Mouse (Mus musculus) MEL (cell line): ENCODE results near the gene Slc41a2. TPM values are rescaled to one million over a fixed set of nuclear protein-coding genes. Genes with fewer than 3 reads are reported as not detected.

ENCODE experiments used
- DNase-seq: peaks from one replicate; pipeline ENCODE4 v3.0.0; 2011; ENCODE audit warnings: low read depth, low spot score
- H3K27ac ChIP-seq: 2 replicates; pipeline ENCODE4 v1.5.1; 2012; ENCODE audit warnings: low read depth, mild to moderate bottlenecking, control low read depth, low read length, moderate library complexity; ENCODE audit not compliant: control insufficient read depth
- H3K27me3 ChIP-seq, 2 experiments: fragments of 150-350 bp in 1 of 2; sonication (generic) in 1 of 2; 2 replicates each; pipeline ENCODE4 v1.6.1; 2012; ENCODE audit warnings: low read length in 2 of 2, mild to moderate bottlenecking in 2 of 2, improper control_type of control experiment in 1 of 2, moderate library complexity in 1 of 2; ENCODE audit not compliant: insufficient read depth in 2 of 2, control insufficient read depth in 1 of 2
- H3K36me3 ChIP-seq, 2 experiments: 2 replicates each; pipeline ENCODE4 v1.6.1; 2012 to 2014; ENCODE audit warnings: low read length in 2 of 2, improper control_type of control experiment in 1 of 2, inconsistent platforms in 1 of 2, mild to moderate bottlenecking in 1 of 2; ENCODE audit not compliant: insufficient read depth in 2 of 2, control insufficient read depth in 1 of 2
- H3K4me1 ChIP-seq, 2 experiments: fragments of 150-350 bp in 1 of 2; sonication (generic) in 1 of 2; 2 replicates each; pipeline ENCODE4 v1.6.1; 2012; ENCODE audit warnings: low read length in 2 of 2, improper control_type of control experiment in 1 of 2, mild to moderate bottlenecking in 1 of 2; ENCODE audit not compliant: insufficient read depth in 2 of 2, control insufficient read depth in 1 of 2
- H3K4me3 ChIP-seq, 2 experiments: fragments of 150-350 bp in 1 of 2; sonication (generic) in 1 of 2; 2 replicates each; pipeline ENCODE4 v1.5.1; 2012; ENCODE audit warnings: low read depth in 2 of 2, low read length in 2 of 2, mild to moderate bottlenecking in 2 of 2, moderate library complexity in 2 of 2, control low read depth in 1 of 2, improper control_type of control experiment in 1 of 2; ENCODE audit not compliant: control insufficient read depth in 1 of 2, insufficient read depth in 1 of 2
- H3K79me2 ChIP-seq: 2 replicates; pipeline ENCODE4 v1.6.1; 2012; ENCODE audit warnings: mild to moderate bottlenecking, low read length, moderate library complexity; ENCODE audit not compliant: control insufficient read depth, poor library complexity, insufficient read depth
- H3K9ac ChIP-seq: 2 replicates; pipeline ENCODE4 v1.6.1; 2012; ENCODE audit warnings: low read depth, mild to moderate bottlenecking, control low read depth, low read length, moderate library complexity; ENCODE audit not compliant: control insufficient read depth, poor library complexity, severe bottlenecking
- H3K9me3 ChIP-seq: fragments of 150-350 bp; sonication (generic); replicated peaks from 2 replicates; pipeline ENCODE4 v1.6.1; 2012; ENCODE audit warnings: mild to moderate bottlenecking, low read length, improper control_type of control experiment, moderate library complexity; ENCODE audit not compliant: insufficient read depth
- CHD2 ChIP-seq: IDR thresholded peaks from 2 replicates; pipeline ENCODE4 v1.6.1; 2011; ENCODE audit warnings: low read length, improper control_type of control experiment
- E2F4 ChIP-seq: IDR thresholded peaks from 2 replicates; pipeline ENCODE4 v1.6.1; 2011; ENCODE audit warnings: low read depth, low read length, improper control_type of control experiment, borderline replicate concordance
- ELF1 ChIP-seq: IDR thresholded peaks from 2 replicates; pipeline ENCODE4 v1.6.1; 2014; ENCODE audit warnings: low read depth, mild to moderate bottlenecking, inconsistent platforms, low read length, improper control_type of control experiment, moderate library complexity
- GABPA ChIP-seq: IDR thresholded peaks from 2 replicates; pipeline ENCODE4 v1.6.1; 2012; ENCODE audit warnings: low read depth, mild to moderate bottlenecking, inconsistent platforms, low read length, improper control_type of control experiment, moderate library complexity
- GATA1 ChIP-seq: IDR thresholded peaks from 2 replicates; pipeline ENCODE4 v1.6.1; 2011; ENCODE audit warnings: low read depth, low read length, improper control_type of control experiment
- JUND ChIP-seq: IDR thresholded peaks from 2 replicates; pipeline ENCODE4 v1.6.1; 2011; ENCODE audit warnings: low read depth, mild to moderate bottlenecking, improper control_type of control experiment, low read length
- MAX ChIP-seq: IDR thresholded peaks from 2 replicates; pipeline ENCODE4 v1.6.1; 2011; ENCODE audit warnings: low read length, improper control_type of control experiment
- MAZ ChIP-seq: IDR thresholded peaks from 2 replicates; pipeline ENCODE4 v1.6.1; 2012; ENCODE audit warnings: low read depth, mild to moderate bottlenecking, inconsistent platforms, low read length, improper control_type of control experiment
- MXI1 ChIP-seq: IDR thresholded peaks from 2 replicates; pipeline ENCODE4 v1.6.1; 2011; ENCODE audit warnings: mild to moderate bottlenecking, low read depth, low read length, improper control_type of control experiment
- MYC ChIP-seq: IDR thresholded peaks from 2 replicates; pipeline ENCODE4 v1.6.1; 2011; ENCODE audit warnings: low read depth, mild to moderate bottlenecking, low read length, improper control_type of control experiment, moderate library complexity
- NRF1 ChIP-seq: IDR thresholded peaks from 2 replicates; pipeline ENCODE4 v1.6.1; 2014; ENCODE audit warnings: low read depth, mild to moderate bottlenecking, inconsistent platforms, low read length, improper control_type of control experiment, moderate library complexity; ENCODE audit not compliant: poor library complexity, insufficient read depth, severe bottlenecking
- POLR2A ChIP-seq, 2 experiments: IDR thresholded peaks; 2 replicates each; pipeline ENCODE4 v1.6.1; 2011 to 2012; ENCODE audit warnings: low read length in 2 of 2, mild to moderate bottlenecking in 2 of 2, control low read depth in 1 of 2, improper control_type of control experiment in 1 of 2, low read depth in 1 of 2, moderate library complexity in 1 of 2; ENCODE audit not compliant: control insufficient read depth in 1 of 2, insufficient read depth in 1 of 2, poor library complexity in 1 of 2
- POLR2AphosphoS5 ChIP-seq: IDR thresholded peaks from 2 replicates; pipeline ENCODE4 v1.6.1; 2012; ENCODE audit warnings: low read depth, borderline replicate concordance, mild to moderate bottlenecking, inconsistent platforms, low read length, moderate library complexity, mixed read lengths
- RAD21 ChIP-seq: IDR thresholded peaks from 2 replicates; pipeline ENCODE4 v1.6.1; 2011; ENCODE audit warnings: mild to moderate bottlenecking, low read depth, low read length, improper control_type of control experiment
- RCOR1 ChIP-seq: IDR thresholded peaks from 2 replicates; pipeline ENCODE4 v1.6.1; 2012; ENCODE audit warnings: low read depth, mild to moderate bottlenecking, inconsistent platforms, low read length, improper control_type of control experiment
- TAL1 ChIP-seq: IDR thresholded peaks from 2 replicates; pipeline ENCODE4 v1.6.1; 2012; ENCODE audit warnings: mild to moderate bottlenecking, inconsistent platforms, low read length, moderate library complexity, mixed read lengths
- ZKSCAN1 ChIP-seq: IDR thresholded peaks from 2 replicates; pipeline ENCODE4 v1.6.1; 2012; ENCODE audit warnings: low read depth, mild to moderate bottlenecking, inconsistent platforms, low read length, improper control_type of control experiment, moderate library complexity
- ZMIZ1 ChIP-seq: IDR thresholded peaks from 2 replicates; pipeline ENCODE4 v1.6.1; 2012; ENCODE audit warnings: low read depth, mild to moderate bottlenecking, inconsistent platforms, low read length, improper control_type of control experiment, moderate library complexity
- ZNF384 ChIP-seq: IDR thresholded peaks from 2 replicates; pipeline ENCODE4 v1.6.1; 2012; ENCODE audit warnings: low read depth, mild to moderate bottlenecking, inconsistent platforms, low read length, improper control_type of control experiment
- polyA plus RNA-seq, 2 experiments: library from polyadenylated mRNA; stranded (reverse) in 1 of 2; unstranded in 1 of 2; fragments of >175 nt in 1 of 2; fragments of >200 nt in 1 of 2; gene quantifications; 2 replicates each; pipeline versions ENCODE4 v1.2.1 to v1.2.4; 2012; ENCODE audit warnings: low replicate concordance in 2 of 2, low read depth in 1 of 2; ENCODE audit not compliant: insufficient read length in 2 of 2, insufficient read depth in 1 of 2, missing spikeins in 1 of 2
- total RNA-seq: library from RNA; depleted of rRNA; stranded (reverse); fragments of 300-350 nt; gene quantifications from 2 replicates; pipeline ENCODE4 v1.2.3, GENCODE M21; 2012

Gene Slc41a2
- total and polyA plus RNA-seq, 3 experiments, result not detected

DNA sequence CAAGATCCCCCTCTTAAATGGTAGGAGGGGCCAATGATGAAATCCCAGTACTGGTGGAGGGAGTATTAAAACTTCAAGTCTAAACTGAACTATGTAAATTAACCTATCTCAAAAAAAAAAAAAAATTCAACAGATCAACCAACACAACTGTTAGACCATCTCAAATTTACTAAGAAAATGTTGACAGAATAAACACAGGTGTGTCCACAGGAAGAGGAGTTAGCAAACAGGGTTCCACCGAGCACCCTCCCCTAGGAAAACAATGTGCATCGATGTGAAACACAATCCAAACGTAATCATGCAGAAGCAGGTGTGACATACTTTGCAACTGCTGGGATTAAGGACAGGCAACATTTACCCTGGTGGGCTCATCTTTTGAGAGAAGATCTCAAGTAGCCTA, 12.8 kb downstream of the Slc41a2 start:
- no peak overlapping the region for H3K27ac ChIP-seq
- H3K79me2 ChIP-seq, result no peaks in the 10 kb centered on the region
- no peaks in the 10 kb centered on the region for H3K9me3 ChIP-seq
- H3K4me3 ChIP-seq, result no peak overlapping the region
- H3K36me3 ChIP-seq, result no peaks in the 10 kb centered on the region; a peak in 1 of 4 replicates
- no peak overlapping the region for H3K9ac ChIP-seq
- TF ChIP-seq NRF1 (no peak), GABPA (no peak), POLR2AphosphoS5 (no peak), JUND (no peak), MXI1 (no peak)
- H3K27me3 ChIP-seq, result peaks cover 0 to 6% of the 10 kb centered on the region in 2 experiments; a peak in 2 of 4 replicates
- no peak for DNase-seq
- H3K4me1 ChIP-seq, result peaks cover 0 to 5% of the 10 kb centered on the region in 2 experiments; a peak in 2 of 4 replicates

DNA sequence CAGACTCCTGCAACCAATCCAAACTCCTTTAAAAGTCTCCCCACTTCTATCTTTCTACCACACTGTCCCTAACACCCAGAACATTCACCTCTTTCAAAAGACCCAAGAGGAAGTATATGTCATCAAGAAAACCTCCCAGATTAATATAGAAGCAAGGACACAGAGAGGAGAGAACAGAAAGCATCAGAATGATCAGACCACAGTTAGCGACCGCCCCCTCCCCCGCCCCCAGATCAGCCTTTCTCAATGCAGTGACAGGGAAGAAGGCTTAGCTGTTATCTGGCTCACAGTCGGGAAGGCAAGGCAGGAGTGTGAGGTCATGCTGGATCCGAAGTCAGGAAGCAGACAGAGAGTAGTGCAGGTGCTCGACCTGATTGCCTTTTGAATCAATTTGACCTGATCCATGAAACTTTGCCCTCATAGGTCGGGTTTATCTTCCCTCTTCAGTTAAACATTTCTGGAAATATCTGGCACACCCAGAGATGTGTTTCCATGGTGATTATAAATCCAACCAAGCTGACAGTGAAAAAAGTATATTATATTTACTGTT, 15.1 kb downstream of the Slc41a2 start:
- Histone ChIP-seq H3K4me1 (peaks cover 0 to 5% of the 10 kb centered on the region in 2 experiments; a peak in 2 of 4 replicates), H3K36me3 (no peaks in the 10 kb centered on the region; a peak in 1 of 4 replicates)
- TF ChIP-seq GATA1 (no peak), GABPA (no peak), CHD2 (no peak), MAX (no peak), POLR2A (IDR thresholded peaks at IDR 0.05; ENCODE audit: control insufficient read depth in 1 of 2, insufficient read depth in 1 of 2, low read depth in 1 of 2, low read length in 2 of 2, poor library complexity in 1 of 2) (no peak), ZKSCAN1 (no peak), MXI1 (no peak), E2F4 (no peak), ELF1 (no peak), ZNF384 (no peak), MAZ (no peak), ZMIZ1 (no peak), TAL1 (no peak), RCOR1 (no peak), POLR2AphosphoS5 (no peak), MYC (no peak), JUND (no peak), RAD21 (no peak)
- TF ChIP-seq, all 39 proteins: peak for 0
- no peak overlapping the region for H3K9ac ChIP-seq
- no peaks in the 10 kb centered on the region for H3K9me3 ChIP-seq
- H3K27me3 ChIP-seq, result peaks cover 0 to 6% of the 10 kb centered on the region in 2 experiments; a peak in 2 of 4 replicates
- peak; percentile 19 for DNase-seq
- H3K27ac ChIP-seq, result no peak overlapping the region
- no peak overlapping the region for H3K4me3 ChIP-seq
- H3K79me2 ChIP-seq, result no peaks in the 10 kb centered on the region
